Mouse (Mus musculus): ENCODE measurements around the gene Ralgps1.

GRCm38 (mm10) chr2:33232782-33233570 is 138.3 kb downstream of the Ralgps1 start:
- no peak for TF ChIP-seq CTCF (IDR thresholded peaks at IDR 0.05; ENCODE audit: borderline replicate concordance, insufficient read depth, low read depth, low read length)
- TF ChIP-seq POLR2A (IDR thresholded peaks at IDR 0.05; ENCODE audit: borderline replicate concordance, insufficient read depth, low read length): no peak

Measured in cerebellum, adult 2 months (tissue).